Mouse (Mus musculus) mesoderm, embryonic 11.5 days (tissue): ENCODE results near the gene Umad1.

ENCODE experiments used
- DNase-seq: peaks from one replicate; pipeline ENCODE4 v3.0.0-alpha.2; 2012; ENCODE audit warnings: low read depth, low spot score

The Umad1 gene

DNA sequence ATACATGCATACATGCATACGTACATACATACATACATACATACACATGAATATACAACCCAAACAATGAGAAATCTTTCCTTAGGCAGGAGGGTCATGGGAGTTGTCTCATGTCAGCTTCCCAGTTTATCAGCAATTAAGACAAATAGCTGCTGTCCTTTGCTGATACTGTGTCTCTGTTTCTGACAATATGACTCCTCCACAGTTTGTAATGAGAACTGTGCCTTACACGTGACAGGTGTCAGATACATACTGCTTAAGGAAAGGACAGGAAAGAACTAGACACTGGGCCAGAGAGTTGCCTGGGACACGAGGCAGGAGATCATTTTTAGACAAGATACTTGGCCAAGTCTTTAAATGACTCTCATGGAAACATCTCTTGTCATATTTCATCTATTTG is 215.2 kb downstream of the Umad1 start:
- no peak for DNase-seq

- no peak for DNase-seq
Measured at GRCm38 (mm10) chr6:8474820-8475219, 215.7 kb downstream of the Umad1 start.

GRCm38 (mm10) chr6:8479176-8479575 is 220.1 kb downstream of the Umad1 start:
- peak; percentile 30 for DNase-seq

- no peak for DNase-seq
Measured at GRCm38 (mm10) chr6:8484437-8485275, 225.6 kb downstream of the Umad1 start.

GRCm38 (mm10) chr6:8485414-8486175 is 226.5 kb downstream of the Umad1 start:
- DNase-seq, result no peak

- DNase-seq, result no peak
Measured at GRCm38 (mm10) chr6:8486391-8487043, 227.4 kb downstream of the Umad1 start.

GRCm38 (mm10) chr6:8487044-8487853 is 228.2 kb downstream of the Umad1 start:
- DNase-seq, result no peak

GRCm38 (mm10) chr6:8488249-8488648 is 229.2 kb downstream of the Umad1 start:
- no peak for DNase-seq

DNA sequence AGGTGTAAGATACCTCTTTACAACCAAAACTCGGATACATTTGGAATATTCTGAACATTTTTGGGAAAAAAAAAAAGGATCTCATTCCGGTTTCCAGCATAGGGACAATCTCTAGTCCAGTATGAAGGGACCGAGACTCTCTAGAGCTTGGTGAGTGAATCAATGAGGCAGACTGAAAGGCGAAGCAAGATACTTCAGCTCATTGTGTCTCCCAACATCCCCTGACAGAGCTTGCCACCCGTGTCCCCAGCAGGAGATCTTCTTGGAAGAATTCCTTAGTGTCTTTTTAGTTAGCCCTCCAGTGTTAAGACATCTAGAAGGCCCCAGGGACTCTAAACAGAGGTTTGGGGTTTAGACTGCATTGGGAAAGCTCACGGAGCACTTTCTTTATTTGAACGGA is 230.2 kb downstream of the Umad1 start:
- no peak for DNase-seq

GRCm38 (mm10) chr6:8489938-8490585 is 231.0 kb downstream of the Umad1 start:
- no peak for DNase-seq

DNA sequence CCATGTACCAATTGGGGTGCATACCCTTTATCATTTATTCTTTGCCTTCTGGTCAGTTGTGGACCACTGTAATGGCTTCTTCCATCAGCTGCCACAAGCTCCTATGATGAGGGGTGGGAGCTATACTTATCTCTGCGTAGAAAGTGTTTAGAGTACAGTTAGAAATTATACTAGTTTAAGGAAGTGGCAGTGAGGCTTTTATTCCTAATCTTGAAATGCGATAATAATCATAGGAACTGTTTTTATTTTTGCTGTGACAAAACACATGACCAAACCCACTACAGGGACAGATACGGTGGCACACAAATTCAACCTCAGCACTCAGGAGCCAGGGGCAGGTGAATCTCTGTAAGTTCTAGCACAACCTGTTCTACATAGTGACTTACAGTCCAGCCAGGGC is 233.2 kb downstream of the Umad1 start:
- DNase-seq, result no peak

DNA sequence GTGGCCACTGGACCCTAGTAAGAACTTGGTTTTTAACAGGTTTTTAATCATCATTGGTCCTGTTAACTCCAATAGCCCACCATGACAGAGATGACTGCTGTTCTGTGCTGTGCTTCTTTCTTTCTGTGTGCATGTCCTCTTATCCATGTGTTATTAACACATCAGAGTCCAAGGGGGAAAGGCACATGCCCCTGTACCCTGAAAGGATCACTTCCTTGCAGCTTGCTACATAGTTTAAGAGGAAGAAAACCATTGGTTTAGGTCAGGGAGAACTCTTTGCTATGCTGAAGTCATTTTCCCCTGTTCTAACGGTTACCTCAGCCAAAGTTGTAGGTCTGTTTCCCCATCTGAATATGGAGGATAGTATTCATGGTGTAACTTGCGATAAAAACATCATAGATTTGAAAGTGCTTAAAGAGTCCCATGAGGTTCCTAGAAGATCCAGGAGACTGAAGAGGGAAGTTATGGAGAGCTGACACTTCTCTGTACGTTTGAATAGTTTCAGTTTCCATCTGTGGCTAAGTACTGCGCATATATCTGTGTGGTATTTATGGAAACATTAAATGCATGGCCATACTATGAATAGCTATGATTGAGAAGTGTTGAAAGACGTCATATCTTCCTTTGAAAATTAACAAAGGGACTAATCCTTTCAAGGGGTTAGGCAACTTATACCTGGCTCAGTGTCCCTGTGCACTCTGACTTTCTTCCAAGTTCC is 236.2 kb downstream of the Umad1 start:
- DNase-seq, result no peak

- DNase-seq, result no peak
Measured at GRCm38 (mm10) chr6:8495827-8496222, 236.7 kb downstream of the Umad1 start.

- DNase-seq, result no peak
Measured at GRCm38 (mm10) chr6:8497234-8497867, 238.3 kb downstream of the Umad1 start.

DNA sequence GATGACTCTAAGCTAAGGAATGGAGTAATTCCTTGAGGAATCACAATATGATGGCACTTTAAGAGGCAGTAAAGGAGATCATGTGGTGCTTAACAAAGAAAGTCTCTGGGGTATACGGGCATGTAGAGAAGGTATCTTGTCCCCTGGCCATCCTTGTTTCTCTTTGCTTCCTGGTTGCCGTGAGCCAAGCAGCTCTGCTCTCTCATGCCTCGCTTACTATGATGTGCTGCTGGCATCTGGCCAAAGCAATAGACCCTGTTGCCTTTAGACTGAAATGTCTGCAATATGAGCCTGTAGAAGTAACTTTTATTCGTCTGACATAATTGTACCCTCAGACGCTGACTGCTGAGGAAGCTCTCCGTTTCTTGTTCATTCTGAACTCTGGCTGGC is 238.8 kb downstream of the Umad1 start:
- DNase-seq, result no peak

- no peak for DNase-seq
Measured at GRCm38 (mm10) chr6:8498961-8499360, 239.9 kb downstream of the Umad1 start.

GRCm38 (mm10) chr6:8503953-8504352 is 244.9 kb downstream of the Umad1 start:
- DNase-seq, result no peak

DNA sequence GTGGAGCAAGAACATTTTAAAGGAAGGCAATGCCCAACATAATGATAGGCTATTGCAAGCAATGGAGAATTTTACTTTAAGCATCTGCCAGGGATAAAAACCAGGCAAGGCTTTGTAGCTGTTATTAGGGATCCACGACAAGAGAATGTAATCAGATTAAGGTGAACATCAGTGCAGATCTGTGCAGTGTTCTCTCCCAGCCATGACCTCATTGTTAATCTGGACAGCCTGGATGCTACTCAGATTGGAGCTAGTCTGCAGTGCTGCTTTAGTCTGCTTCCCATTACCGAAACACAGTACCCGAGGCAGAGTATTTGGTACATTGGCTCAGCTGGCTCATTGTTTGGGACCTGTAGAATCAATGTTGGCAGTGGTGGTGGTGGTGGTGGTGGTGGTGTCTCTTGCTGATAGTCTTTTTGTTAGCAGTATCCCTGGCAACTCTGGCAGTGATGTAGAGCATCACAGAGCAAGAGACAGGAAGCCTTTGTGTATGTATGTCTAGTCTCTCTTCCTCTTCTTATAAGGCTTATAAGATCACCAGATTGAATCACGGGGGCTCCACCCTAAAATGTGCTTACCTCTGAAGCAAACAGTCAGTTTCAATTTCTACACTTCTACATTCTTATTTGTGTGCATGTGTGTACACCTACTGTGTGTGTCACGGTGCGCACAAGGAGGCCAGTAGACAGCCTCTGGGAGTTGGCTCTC is 245.6 kb downstream of the Umad1 start:
- DNase-seq, result no peak

DNA sequence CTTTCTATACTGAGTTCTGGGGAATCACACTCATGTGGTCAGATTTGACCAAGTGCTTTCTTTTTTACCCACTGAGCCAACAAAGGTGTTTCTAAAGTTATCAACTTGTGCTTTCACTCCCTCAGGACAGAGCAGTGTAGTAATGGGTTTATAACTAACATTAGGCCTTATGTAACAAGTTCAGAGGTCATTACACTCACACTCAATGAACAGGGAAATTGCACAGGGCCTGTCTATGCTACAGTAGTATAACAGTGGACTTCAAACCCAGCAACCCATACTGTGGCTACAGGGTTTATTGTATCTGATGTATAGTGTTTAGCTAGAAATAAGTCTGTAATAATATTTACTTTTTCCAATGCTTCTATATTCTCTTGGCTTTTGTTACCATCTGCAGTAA is 247.5 kb downstream of the Umad1 start:
- no peak for DNase-seq
